Mouse (Mus musculus) urinary bladder, adult 18-20 months (tissue): ENCODE results near the gene Hoxa6.

Experiments
- DNase-seq, 2 experiments: peaks; one replicate each; pipeline ENCODE4 v3.0.0; 2022; ENCODE audit warnings: low spot score in 2 of 2, mixed read lengths in 2 of 2

Hoxa6 gene

GRCm38 (mm10) chr6:52228475-52229465 is 20.2 kb upstream of the Hoxa6 start:
- peak in 1 of 2 experiments; percentile 65 for DNase-seq

GRCm38 (mm10) chr6:52227470-52228222 is 19.1 kb upstream of the Hoxa6 start:
- no peak for DNase-seq

- DNase-seq, result peak in 1 of 2 experiments; percentile 51
These were observed 18.2 kb upstream of the Hoxa6 start for GRCm38 (mm10) chr6:52226569-52227257.

- peak; percentile 84 to 88 for DNase-seq
These were observed 17.4 kb upstream of the Hoxa6 start for GRCm38 (mm10) chr6:52225612-52226568.

- DNase-seq, result no peak
These were observed 16.5 kb upstream of the Hoxa6 start for GRCm38 (mm10) chr6:52224895-52225611.

GRCm38 (mm10) chr6:52223939-52224760 is 15.6 kb upstream of the Hoxa6 start:
- DNase-seq, result peak in 1 of 2 experiments; percentile 44

GRCm38 (mm10) chr6:52222729-52223128 is 14.2 kb upstream of the Hoxa6 start:
- DNase-seq, result no peak

- peak in 1 of 2 experiments; percentile 72 for DNase-seq
These were observed 13.6 kb upstream of the Hoxa6 start for GRCm38 (mm10) chr6:52221993-52222685.

GRCm38 (mm10) chr6:52221337-52221992 is 12.9 kb upstream of the Hoxa6 start, which contains the start of gene Hoxa7:
Hoxa7 (minus strand) TSS chr6:52221854.
- peak; percentile 92 to 93 for DNase-seq

GRCm38 (mm10) chr6:52220865-52221310 is 12.4 kb upstream of the Hoxa6 start:
- DNase-seq, result no peak

GRCm38 (mm10) chr6:52220003-52220864 is 11.7 kb upstream of the Hoxa6 start:
- peak in 1 of 2 experiments; percentile 54 for DNase-seq

- no peak for DNase-seq
These were observed 10.9 kb upstream of the Hoxa6 start for GRCm38 (mm10) chr6:52219234-52219942.

- peak; percentile 0 to 33 for DNase-seq
These were observed 10.2 kb upstream of the Hoxa6 start for GRCm38 (mm10) chr6:52218643-52219215.

- peak in 1 of 2 experiments; percentile 1 for DNase-seq
These were observed 9.5 kb upstream of the Hoxa6 start for GRCm38 (mm10) chr6:52217895-52218642.

GRCm38 (mm10) chr6:52217459-52217768 is 8.9 kb upstream of the Hoxa6 start:
- peak in 1 of 2 experiments; percentile 90 for DNase-seq
